ENCODE assay signal across 7 mouse cellular contexts in the genomic region with DNA sequence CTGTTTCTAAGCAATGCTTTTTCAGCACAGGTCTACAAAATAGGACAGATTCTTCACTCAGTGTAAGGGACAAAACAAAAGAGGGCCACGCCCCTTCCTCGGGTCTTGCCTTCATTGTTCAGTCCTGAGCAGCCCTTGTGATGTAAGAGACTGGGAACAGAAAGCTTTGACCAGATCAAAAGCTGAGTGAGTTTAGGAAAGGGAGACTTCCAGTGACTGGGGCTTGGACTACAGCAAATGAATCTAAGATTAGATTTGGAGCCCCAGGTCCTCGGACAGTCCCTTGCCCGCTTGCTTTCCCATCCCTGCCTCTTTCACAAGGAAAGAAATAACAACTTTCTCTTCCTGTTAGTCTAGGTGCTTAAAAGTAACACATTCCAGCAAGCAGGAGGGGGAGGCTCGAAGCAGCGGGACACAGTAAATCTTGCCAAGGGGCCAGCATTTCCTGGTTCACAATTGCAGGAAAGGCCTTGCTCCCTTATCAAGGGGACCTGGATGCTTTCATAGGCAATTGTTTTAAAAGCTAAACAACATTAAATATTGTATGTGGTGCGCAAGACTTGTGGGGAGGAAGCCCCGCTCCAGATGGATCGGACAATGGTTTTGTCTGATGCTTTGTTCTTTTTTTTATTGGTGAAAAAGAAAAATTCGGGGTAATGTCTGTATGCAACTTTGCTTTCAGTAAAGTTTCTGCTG.
DNase-seq lines count a peak whose midpoint lies in the region; ATAC-seq and TF ChIP-seq lines count a peak whose summit lies in the region.

No protein-coding gene starts in this region.

- H3K4me1 ChIP-seq in forebrain, embryonic 14.5 days (ENCODE audit: control insufficient read depth, insufficient read depth, low read length), result peaks cover 9% of the 10 kb centered on the region
- H3K4me1 ChIP-seq in hindbrain, embryonic 13.5 days (replicated peaks), result peaks cover 9% of the 10 kb centered on the region; the same call in 1 of the 2 replicates
- no peaks in the 10 kb centered on the region for H3K4me1 ChIP-seq in liver, postnatal 0 days (ENCODE audit: insufficient read depth)

- WGBS in forebrain, embryonic 14.5 days, result 13% methylated on average over 10 of the region's 10 CpGs
- WGBS in hindbrain, embryonic 13.5 days, result 21% methylated on average over 10 of the region's 10 CpGs
- WGBS in liver, postnatal 0 days (ENCODE audit: insufficient replicate concordance), result 37% methylated on average over 10 of the region's 10 CpGs

- no peak overlapping the region; the same call in 1 of the 2 replicates for H3K9ac ChIP-seq in forebrain, embryonic 14.5 days (ENCODE audit: low read length)
- H3K9ac ChIP-seq in hindbrain, embryonic 13.5 days, result no peak overlapping the region
- no peak overlapping the region for H3K9ac ChIP-seq in liver, postnatal 0 days (replicated peaks)

- no peak for TF ChIP-seq CTCF in brain, embryonic 14.5 days (IDR thresholded peaks at IDR 0.05; ENCODE audit: borderline replicate concordance, extremely low read depth, insufficient read depth, insufficient read length)
- TF ChIP-seq CTCF in liver, postnatal 0 days (IDR thresholded peaks at IDR 0.05; ENCODE audit: low read depth), result no peak

- no peak overlapping the region for H3K27ac ChIP-seq in forebrain, embryonic 14.5 days (ENCODE audit: low read depth, low read length)
- no peak overlapping the region for H3K27ac ChIP-seq in hindbrain, embryonic 13.5 days
- peak overlapping the region; percentile 57 for H3K27ac ChIP-seq in liver, postnatal 0 days (ENCODE audit: low read depth)

- peak; percentile 75 for DNase-seq in brain, embryonic 14.5 days (ENCODE audit: low read depth)
- DNase-seq in forebrain, embryonic 14.5 days (ENCODE audit: low spot score), result peak; percentile 58
- DNase-seq in liver, postnatal 0 days, result peak; percentile 17
- peak; percentile 11 for DNase-seq in ovary, adult 18-20 months (ENCODE audit: low spot score)
- DNase-seq in frontal cortex, postnatal 25 days (ENCODE audit: low spot score in 2 of 2), result no peak
- no peak for DNase-seq in thymus, postnatal 0 days (ENCODE audit: low spot score)

- no peaks in the 10 kb centered on the region for H3K27me3 ChIP-seq in forebrain, embryonic 14.5 days (replicated peaks; ENCODE audit: control insufficient read depth, insufficient read depth, low read length)
- no peaks in the 10 kb centered on the region for H3K27me3 ChIP-seq in hindbrain, embryonic 13.5 days
- H3K27me3 ChIP-seq in liver, postnatal 0 days (ENCODE audit: insufficient read depth, low read length), result no peaks in the 10 kb centered on the region

- no peaks in the 10 kb centered on the region for H3K9me3 ChIP-seq in forebrain, embryonic 14.5 days (replicated peaks; ENCODE audit: control insufficient read depth, low read length)
- no peaks in the 10 kb centered on the region for H3K9me3 ChIP-seq in hindbrain, embryonic 13.5 days
- no peaks in the 10 kb centered on the region for H3K9me3 ChIP-seq in liver, postnatal 0 days (ENCODE audit: low read length)

- no peak for TF ChIP-seq POLR2A in brain, embryonic 14.5 days (IDR thresholded peaks at IDR 0.05; ENCODE audit: borderline replicate concordance, extremely low read depth, insufficient read depth, insufficient read length, poor library complexity, severe bottlenecking)

- H3K36me3 ChIP-seq in forebrain, embryonic 14.5 days (ENCODE audit: control insufficient read depth, insufficient read depth, low read length), result no peaks in the 10 kb centered on the region
- H3K36me3 ChIP-seq in hindbrain, embryonic 13.5 days, result no peaks in the 10 kb centered on the region
- no peaks in the 10 kb centered on the region for H3K36me3 ChIP-seq in liver, postnatal 0 days (replicated peaks; ENCODE audit: insufficient read depth, low read length)

- H3K4me3 ChIP-seq in forebrain, embryonic 14.5 days (ENCODE audit: low read depth, low read length), result no peak overlapping the region
- no peak overlapping the region for H3K4me3 ChIP-seq in hindbrain, embryonic 13.5 days
- H3K4me3 ChIP-seq in liver, postnatal 0 days (ENCODE audit: low read depth, low read length), result no peak overlapping the region

- peak overlapping the region; percentile 3; the same call in 1 of the 2 replicates for H3K4me2 ChIP-seq in forebrain, embryonic 14.5 days (ENCODE audit: low read length)
- H3K4me2 ChIP-seq in hindbrain, embryonic 13.5 days, result peak overlapping the region; percentile 31
- no peak overlapping the region for H3K4me2 ChIP-seq in liver, postnatal 0 days (ENCODE audit: low read depth, low read length)

- no peak for TF ChIP-seq EP300 in liver, postnatal 0 days (IDR thresholded peaks at IDR 0.05; ENCODE audit: low read depth)

- ATAC-seq in forebrain, embryonic 14.5 days, result peak; percentile 86
- peak; percentile 76 for ATAC-seq in hindbrain, embryonic 13.5 days (ENCODE audit: low FRiP score)
- peak; percentile 47; the same call in 1 of the 2 replicates for ATAC-seq in liver, postnatal 0 days

Comparison
In these comparisons a context has a peak if more than half of its experiments do, and no peak if none do; other contexts are left out.
1. DNase-seq: peak in brain, embryonic 14.5 days (single experiment), forebrain, embryonic 14.5 days (single experiment), liver, postnatal 0 days (single experiment) and ovary, adult 18-20 months (single experiment); none in frontal cortex, postnatal 25 days (0 of 2) and thymus, postnatal 0 days (single experiment).
2. Peak in every context shown above with its lines, with median percentiles within 50 percentile points of each other: ATAC-seq.